Mouse (Mus musculus) yolk sac, embryonic 10.5 days (tissue): ENCODE measurements around the gene Tac4.
A peak's percentile ranks its signal among the peaks of the same experiment; 100 is the strongest.

ENCODE experiments used
- DNase-seq: peaks from one replicate; pipeline ENCODE4 v3.0.0-alpha.2; 2017; ENCODE audit warnings: low spot score

Tac4 gene

DNA sequence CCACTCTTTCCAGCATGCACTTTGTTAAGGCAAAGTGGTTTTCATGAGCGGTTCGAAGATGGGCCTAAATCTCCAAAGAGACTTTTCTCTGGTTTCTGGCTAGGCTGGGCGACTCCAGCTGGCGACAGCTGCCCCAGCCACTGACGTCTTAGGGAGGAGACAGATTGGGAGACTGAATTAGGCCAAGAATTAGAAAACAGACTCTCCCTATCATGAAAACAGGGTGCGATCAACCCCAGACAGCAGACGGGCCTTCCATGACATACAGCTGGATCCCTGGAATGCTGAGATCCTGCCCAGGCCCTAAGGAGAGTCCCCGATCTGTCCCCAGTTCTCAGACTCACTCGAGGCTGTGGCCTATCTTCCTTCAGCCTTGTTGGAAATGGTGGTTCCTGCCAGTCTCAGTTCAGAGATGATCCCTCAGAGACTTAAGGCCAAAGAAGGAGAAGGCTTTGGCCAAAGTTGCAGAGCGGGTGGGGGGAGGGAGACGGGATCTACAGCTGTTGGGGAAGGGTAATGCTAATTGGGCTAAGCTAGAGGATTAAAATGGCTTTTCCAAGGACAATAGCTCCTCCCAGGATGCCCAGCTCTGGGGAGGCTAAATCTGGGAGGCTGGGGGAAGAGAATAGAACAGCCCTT, 2.6 kb downstream of the Tac4 start:
- no peak for DNase-seq

DNA sequence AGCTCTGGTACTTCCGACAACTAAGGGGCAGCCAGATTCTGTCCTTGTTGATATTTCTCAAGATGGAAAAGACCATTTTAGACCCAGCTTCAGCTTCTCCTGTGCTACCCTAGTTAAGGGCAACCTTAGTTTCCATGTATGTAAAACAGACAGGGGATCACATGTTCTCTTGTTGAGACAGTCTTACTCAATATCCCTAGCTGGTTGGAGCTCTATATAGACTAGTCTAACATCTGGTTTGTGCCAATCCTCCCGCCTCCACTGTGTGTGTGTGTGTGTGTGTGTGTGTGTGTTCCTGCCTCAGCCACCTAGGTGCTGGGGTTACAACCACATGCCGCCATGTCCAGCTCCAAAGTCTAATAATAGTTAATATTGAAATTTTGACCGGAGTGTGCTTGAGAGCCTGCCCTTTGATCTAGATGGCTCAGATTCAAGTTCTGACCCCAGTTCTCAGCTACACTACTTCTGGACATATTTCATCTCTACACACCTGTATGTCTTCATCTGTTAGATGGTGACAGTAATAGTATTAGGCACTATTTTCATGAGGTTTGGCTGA, 3.2 kb downstream of the Tac4 start:
- DNase-seq: no peak

DNA sequence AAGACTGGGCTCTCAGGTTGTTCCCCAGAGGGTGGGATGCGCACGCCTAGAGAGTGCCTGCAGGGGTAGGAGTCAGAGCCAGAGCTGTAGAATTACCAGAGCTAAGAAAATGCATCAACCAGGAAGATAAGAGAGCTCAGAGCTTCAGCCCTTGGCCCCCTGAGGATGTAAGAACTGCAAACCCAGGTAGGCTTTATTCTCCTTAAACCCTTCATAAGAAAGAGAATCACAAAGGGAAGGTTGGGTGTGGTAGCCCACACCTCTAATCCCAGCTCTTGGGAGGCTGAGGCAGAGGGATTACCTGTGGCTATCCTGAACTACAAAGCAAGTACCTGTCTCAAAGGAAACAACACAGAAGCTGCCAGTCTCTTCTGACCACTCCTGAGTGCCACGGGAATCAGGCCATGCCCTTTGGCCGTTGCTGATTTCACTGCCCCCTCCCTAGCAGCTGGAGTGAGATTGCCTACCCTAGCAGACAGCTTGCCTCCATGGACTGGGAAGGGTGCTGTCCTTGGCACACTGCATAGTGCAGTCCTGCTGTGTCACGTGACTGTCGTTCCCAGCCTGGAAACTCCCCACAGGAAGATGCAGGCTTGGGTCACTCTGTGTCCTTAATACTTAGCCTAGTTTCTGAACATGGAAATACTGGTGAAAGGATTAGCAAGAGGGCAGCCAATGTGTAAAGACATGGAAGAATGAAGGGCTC, 5.4 kb downstream of the Tac4 start:
- no peak for DNase-seq

DNA sequence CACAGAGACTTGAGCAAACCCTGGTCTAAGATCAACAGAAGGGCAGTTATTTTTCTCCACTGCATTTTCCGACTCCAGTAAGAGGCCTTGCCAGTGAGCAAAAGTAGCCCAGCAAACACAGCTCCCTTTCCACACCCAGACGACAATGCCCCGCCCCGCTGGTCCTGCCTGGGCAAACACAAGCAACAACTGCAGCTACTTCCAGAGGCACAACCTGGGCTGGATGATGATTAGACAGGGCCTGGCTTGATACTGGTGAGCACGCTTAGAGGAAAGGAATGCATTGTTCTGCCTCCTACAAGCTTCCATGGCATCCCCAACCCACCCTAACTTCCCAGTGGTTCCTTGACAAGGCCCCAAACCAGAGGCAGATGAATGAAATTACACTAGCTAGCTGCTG, 12.3 kb downstream of the Tac4 start:
- DNase-seq: no peak

DNA sequence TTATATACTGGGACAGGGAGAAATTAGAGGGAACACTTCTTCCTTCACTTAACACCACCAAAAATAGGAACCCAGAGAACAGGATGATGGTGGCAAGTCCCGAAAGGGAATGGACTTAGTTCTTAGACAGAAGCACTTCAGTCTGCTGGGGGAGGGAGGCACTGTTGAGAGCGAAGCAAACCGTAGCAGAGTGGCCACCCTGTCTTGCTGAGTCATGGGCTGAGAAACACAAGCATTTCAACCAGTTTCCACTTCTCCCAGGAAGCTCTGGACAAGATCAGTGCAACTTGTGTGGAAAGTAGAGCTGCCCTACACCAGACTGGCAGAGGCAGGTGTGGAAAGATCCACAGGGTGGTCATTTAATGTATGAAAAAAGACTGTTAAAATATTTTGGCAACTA, 13.3 kb downstream of the Tac4 start:
- peak; percentile 34 for DNase-seq

DNA sequence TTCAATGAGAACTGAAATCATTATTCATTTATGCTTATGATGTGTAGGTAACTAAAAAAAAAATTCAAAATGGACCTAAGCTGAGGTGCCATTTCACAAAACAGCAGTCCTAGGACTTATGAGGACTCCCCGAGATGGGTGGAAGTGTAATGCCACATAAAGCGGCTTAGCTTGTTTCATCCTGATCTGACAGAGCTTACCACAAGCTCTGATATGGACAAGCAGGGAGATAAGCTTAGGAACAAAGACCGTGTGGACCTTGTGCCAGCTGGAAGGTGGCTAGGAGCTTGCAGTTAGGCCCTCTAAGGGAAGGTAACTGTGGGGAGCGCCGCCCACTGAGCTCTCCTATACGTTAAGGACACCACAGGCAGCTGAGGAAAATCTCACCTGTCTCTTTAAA, 14.7 kb downstream of the Tac4 start:
- no peak for DNase-seq

DNA sequence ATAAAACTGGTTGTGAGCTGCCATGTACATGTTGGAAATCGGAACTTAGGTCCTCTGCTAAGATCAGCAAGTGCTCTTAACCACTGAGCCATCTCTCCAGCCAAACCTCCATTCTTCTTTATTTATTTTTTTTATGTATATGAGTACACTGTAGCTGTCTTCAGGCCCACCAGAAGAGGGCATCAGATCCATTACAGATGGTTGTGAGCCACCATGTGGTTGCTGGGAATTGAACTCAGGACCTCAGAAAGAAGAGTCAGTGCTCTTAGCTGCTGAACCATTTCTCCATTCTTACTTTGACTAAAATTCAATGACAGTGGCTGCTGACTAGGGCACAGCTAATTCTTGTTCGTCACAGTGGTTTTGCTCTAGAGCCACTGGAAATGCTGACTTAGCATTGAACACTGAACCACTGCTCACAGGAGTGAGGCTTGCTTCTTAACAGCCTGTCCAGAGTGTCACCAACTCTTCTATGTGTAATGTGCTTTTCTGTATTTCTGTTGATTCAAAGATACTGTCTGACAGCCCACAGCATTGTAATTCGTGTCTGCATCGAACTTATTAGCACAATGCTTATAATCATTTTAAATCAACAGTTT, 17.8 kb downstream of the Tac4 start:
- DNase-seq: no peak

DNA sequence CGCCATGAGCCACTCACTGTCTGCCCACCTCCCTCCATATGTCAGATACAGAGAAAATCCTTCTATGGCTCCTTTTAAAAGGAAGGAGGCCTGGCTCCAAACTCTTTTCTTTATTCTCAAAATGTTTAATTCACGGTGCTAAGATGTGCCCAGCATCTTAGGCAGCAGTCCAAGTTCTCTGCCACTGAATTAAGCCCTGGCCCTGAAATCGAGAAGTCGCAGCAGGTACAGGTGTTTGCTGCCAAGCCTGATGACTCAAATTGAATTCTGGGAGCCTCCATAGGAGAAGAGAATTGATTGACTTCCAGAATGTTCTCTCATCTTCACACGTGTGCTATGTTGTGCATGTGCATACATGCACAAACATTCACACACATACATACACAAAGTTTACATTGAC, 21.0 kb downstream of the Tac4 start:
- no peak for DNase-seq

DNA sequence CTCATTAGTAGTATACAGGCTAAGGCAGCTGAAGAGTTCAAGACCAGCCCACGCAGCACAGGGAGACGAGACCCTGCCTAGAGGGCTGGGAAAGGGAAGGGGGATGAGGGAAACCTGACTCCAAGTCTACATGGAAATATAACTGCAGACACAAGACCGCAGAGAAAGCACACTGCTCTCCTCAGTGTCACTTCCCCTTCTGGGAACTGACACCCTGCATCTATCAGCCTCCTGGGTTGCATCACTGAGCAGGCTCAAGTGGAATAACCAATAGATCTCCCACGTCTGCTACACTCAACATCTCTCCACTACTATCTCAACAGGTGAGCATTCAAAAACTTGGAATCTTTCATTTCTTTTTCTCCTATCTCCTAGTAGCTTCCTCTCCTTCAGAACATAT, 30.7 kb downstream of the Tac4 start:
- DNase-seq: no peak

DNA sequence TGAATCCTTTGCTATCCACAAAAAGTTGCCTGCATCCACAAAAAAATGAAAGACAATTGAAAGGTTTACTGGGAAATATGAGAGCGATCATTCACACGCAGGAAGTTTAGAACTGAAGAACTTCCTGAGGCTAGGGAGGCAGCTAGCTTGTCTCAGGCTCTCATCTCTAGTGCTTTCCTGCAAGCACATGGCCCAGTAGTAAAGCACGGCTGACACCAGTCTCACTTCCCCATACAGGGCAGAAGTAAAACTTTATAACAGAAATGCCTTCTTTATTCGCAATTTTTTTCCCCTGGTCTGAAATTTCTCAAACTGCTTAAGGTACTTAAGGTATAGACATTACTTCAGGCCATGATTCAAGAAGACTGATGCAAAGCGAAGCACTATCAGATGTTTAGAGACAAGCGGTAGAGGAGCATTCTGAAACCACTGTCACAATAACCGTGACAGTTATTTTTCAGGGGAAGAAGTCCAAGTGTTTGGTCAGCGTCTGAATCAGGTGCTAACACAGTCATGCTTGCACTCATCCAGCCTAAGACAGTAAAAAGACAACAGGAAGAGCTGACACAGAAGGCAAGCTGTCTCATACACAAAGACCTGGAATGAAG, 31.8 kb downstream of the Tac4 start:
- no peak for DNase-seq

DNA sequence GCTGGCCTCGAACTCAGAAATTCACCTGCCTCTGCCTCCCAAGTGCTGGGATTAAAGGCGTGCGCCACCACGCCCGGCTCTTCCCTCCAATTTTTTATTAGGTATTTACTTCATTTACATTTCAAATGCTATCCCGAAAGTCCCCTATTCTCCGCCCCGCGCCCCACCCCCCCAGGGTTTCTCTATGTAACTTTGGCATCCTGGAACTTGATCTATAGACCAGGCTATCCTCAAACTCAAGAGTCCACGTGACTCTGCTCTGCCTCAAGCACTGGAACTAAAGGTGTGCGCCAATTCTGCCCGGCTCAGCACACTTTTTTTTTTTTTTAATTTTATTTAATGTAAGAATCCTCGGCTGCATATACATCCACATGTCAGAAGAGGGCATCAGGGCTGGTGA, 34.4 kb downstream of the Tac4 start:
- no peak for DNase-seq

DNA sequence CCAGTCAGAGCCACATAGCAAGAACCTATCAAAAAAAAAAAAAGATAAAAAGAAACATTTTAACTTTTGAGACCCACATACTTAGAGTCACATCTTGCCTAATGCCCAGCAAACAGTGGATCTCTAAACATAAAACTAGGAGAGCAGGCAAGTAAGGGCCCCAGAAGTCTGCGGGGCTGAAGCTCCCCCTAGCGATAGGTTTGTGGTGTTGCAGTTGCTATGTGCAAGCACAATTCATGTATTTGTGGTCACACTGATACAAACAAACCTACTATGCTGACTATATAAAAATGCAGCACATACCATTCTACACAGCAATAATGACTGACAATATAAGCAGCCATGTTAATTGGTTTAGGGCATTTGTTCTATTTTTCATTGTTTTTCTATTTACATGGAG, 36.8 kb downstream of the Tac4 start:
- DNase-seq: no peak

DNA sequence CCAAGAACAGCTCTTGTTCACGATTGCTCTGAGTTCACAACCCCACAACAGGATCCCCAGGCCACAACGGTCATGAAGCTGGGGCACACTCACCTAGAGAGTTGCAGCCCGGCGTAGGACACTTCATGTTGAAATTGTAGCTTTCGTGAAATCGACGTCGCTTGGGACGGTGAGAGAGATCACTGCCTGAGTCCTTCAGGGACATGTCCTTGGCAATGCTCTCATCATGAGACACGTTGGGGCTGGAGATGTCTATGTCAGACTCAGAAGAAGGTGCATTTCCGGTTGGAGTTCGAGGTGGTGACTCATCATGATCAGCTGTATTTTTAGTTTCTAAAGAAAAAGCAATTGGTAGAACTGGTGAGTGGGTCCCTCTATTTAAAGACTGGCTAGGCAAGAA, 38.6 kb downstream of the Tac4 start:
- DNase-seq: no peak

DNA sequence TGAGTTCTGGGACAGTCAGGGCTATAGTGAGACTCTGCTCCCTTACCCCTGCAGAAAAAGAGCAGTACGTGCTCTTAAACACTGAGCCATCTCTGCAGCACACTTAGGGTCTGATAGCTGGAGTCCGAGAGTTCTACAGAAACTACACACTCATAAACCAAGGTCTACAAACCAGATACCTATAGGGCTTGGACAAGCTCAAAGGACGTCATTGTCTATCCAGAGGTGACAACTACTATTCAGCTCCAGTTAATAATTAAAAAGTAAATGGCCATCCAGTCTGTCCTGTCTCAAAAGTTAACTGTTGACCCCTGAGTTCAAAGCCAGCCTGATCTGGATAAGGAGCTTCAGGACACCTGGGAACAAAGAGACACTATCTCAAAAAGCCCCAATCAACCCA, 40.4 kb downstream of the Tac4 start:
- peak; percentile 61 for DNase-seq

DNA sequence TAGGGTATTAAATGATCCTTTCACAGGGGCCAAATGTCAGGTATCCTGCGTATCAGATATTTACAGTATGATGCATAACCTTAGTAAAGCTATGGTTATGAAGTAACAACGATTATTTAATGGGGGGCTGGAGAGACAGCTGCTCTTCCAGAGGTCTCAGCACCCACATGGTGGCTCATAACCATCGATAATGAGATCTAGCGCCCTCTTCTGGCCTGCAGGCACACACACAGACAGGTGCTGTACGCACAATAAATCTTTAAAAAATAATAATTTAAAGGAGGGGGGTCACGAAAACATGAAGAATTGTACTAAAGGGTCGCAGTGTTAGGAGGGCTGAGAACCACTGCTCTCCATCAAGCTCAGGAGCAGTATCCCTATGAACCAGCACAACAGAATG, 44.3 kb downstream of the Tac4 start:
- DNase-seq: no peak

DNA sequence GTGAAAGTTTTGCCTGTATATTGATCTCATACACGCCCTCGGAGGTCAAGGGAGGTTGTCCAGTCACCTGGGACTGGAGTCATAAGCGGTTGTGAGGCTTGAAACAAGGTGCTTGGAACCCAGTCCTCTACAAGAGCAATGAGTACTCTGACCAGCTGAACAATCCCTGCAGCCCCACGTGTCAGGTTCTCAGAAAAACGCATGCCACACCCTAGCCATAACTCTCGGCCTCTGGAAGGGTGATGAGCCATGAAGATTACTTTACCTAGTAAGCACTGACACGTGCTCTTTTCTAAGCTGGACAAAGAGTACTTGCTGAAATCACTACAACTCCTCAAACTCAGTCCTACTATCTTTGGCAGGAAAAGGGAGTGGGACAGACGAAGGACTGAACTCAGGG, 46.2 kb downstream of the Tac4 start:
- peak; percentile 51 for DNase-seq

DNA sequence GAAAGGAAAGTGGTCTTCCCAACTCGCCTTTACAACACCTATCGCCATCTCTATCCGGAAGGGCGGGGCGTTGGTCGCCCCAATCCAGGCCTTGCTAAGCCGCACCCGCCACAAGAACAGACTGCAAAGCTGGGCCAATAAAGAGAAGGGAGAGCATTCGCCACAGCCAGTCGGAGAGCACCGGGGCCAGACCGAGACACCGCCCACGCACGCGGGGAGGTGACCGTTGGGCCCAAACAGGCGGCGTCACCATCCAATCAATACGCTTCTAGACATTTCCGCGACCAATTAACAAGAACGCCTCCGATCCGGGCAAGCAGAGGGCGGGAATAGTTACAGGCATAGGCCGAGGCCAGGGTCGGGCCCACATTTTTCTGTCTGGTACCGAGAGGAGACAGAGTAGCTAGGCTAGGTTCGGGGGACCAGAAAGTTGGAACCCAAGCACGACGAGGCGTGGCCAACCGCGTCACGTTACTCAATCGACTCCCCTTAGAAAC, 48.2 kb downstream of the Tac4 start:
- DNase-seq: peak; percentile 98

DNA sequence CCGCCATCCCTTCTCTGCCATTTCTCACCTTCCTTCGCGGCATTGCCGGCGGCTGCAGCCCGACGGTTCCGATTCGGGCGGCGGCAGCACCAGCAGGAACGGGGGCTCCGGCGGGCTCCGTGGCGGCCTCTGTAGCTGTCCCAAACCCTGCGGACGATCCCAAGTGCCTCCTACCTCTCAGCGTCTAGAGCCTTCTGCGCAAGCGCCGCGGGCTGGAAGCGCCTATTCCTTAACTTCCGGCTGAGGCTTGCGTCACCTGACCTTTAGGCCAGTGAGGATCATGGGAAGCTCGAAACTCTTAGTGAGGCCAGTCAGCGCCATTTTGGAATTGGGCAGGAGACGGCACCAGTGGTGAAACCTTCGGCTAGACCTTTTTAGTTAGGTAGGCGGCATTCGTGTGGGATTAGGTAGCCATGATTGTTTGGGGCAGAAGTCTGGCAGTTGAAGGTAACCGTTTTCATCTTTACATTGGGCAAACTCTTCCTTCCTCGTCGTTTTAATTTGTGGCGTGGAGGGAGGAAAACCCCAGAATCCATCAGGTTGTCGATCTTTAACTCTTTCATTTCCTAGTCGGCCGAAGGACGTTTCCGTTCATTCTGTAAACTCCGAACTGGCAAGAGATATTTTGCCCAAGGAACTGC, 48.8 kb downstream of the Tac4 start, which contains the start of gene Kat7:
Gene Kat7 (minus strand): TSS at position 240 of the 641 bp plus-strand sequence.
- peak; percentile 99 for DNase-seq

DNA sequence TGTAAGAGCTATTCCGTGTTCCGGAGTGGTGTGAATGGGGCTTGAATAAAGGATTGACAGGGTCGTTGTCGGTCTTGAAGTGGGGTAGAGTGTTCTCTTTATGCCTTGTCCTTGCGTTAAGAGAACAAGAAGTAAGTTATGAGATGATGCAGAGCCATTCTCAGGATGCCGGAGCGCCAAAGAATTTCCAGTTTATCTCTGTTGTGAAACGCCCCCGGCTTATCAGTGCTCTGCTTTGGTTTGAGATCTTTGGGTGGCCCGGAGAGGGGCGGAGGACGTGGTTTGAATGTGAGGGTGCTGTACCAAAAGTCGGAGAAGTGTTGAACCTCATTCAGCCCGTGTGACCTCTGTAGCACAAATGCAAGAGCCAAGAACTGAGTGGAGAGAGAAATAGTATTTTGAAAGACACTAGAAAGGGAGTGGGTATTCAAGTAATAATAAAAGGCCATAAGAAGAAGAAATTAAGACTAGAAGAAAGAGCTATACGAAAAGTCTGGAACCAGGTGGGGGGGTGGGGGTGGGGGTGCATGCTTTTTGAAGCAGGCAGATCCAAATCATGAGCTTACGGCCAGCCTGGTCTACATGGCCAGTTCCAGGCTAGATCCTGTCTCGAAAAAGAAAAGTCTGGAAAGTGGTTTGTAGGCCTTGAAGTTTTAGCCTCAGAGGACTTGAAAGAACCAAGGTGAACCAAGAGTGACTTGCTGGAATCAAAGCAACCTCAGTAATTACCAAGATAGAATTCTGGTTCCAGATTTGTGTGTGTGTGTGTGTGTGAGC, 49.5 kb downstream of the Tac4 start:
- DNase-seq: no peak

DNA sequence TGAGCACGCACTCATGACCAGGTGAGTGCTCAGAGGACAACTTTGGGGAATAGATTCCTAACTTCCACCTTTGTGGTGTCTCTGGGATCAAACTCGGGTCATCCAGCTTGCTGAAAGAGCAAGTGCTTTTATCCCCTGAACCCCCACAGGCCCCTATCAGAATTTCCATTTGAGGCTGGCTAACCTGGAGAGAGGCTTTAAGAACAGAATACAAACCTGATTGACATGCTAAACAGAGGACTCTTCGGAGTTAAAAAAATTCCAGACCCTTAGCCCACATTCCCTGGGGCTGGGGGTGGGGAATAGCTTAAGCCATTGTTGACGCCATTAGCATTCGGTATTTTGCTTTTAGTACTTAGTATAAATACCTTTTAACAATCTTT, 50.1 kb downstream of the Tac4 start:
- no peak for DNase-seq

DNA sequence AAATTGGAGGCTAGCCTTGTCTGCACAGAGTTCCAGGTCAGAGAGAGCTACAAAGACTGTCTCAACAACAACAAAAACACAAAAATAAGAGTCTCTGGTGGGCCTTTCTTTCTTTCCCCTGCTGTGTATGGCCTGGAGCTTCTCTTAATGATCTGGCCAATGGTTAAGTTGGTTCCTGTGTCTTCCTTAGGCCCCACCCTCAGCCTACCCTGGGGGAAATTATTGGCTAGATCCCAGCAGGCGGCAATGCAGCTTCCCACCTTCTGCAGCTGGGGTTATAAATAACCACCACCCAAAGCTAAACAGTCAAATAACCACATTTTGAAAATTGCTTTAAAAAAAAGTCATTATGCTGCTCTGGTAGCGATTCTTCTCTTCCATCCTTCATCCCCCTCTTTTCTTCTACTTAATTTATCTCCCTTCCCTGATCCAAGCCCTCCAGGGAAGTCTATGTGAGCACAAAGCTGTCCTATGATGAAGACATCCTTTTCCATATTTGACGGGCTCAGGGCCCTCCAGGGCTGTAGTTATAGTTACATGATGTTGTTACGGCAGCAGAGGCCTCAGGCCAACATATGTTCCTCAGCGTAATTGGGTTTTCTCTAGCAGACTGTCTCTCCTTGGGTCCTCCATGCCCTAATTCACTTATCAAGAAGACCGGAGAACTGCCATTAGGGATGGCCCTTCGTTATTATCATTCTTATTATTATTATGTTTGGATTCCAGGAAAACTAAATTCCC, 54.1 kb downstream of the Tac4 start:
- DNase-seq: no peak
